Mouse (Mus musculus): Measurements from ENCODE around the gene Slc7a11. TPM values are rescaled to one million over a fixed set of nuclear protein-coding genes. Genes with fewer than 3 reads are reported as not detected.

Gene Slc7a11
- polyA plus RNA-seq, 1 experiment: 7.2 TPM

DNA sequence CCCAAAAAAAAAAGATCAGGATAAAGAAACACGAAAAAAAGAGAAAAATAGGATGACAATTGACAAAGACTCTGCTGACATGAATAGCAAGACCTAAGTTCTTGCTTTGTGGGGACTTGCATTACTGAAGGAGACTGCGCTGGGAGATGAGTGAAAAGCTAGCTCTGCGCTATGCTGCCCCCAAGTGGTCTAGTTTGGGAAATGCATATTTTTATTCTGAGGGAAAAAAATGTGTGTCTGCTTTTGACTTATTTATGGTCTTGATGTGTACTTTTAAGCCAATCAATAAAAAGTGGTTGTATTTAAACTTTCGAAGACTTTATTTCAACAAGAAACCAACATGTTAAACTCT is 142.5 kb downstream of the Slc7a11 start:
- no peak overlapping the region for H3ac ChIP-seq (ENCODE audit: control insufficient read depth, insufficient read length)
- no peaks in the 10 kb centered on the region for H3K27me3 ChIP-seq (ENCODE audit: control insufficient read depth, insufficient read depth, insufficient read length)
- no peaks in the 10 kb centered on the region for H3K79me2 ChIP-seq (ENCODE audit: control insufficient read depth, insufficient read depth)
- H3K4me3 ChIP-seq: no peak overlapping the region
- H3K36me3 ChIP-seq (ENCODE audit: control insufficient read depth, insufficient read depth): no peaks in the 10 kb centered on the region
- no peak for TF ChIP-seq MYOG (IDR thresholded peaks at IDR 0.05; ENCODE audit: control insufficient read depth in 1 of 3, insufficient read depth in 1 of 3, insufficient read length in 2 of 3, low read depth in 2 of 3)
- no peak for TF ChIP-seq MYOD1 (IDR thresholded peaks at IDR 0.05; ENCODE audit: control insufficient read depth in 1 of 3, insufficient read length in 2 of 3, low read depth in 2 of 3)
- no peak for TF ChIP-seq CEBPB (IDR thresholded peaks at IDR 0.05; ENCODE audit: insufficient read depth, poor library complexity, severe bottlenecking)
- no peak for TF ChIP-seq USF1 (IDR thresholded peaks at IDR 0.05; ENCODE audit: low read depth)
- no peak for TF ChIP-seq POLR2A (IDR thresholded peaks at IDR 0.05; ENCODE audit: insufficient read length, low read depth)
- TF ChIP-seq TCF12 (IDR thresholded peaks at IDR 0.05; ENCODE audit: insufficient read depth, poor library complexity, severe bottlenecking): no peak
- no peak for TF ChIP-seq REST (IDR thresholded peaks at IDR 0.05; ENCODE audit: insufficient read depth, insufficient read length)
- no peak overlapping the region for H3K4me2 ChIP-seq (ENCODE audit: low read depth)

DNA sequence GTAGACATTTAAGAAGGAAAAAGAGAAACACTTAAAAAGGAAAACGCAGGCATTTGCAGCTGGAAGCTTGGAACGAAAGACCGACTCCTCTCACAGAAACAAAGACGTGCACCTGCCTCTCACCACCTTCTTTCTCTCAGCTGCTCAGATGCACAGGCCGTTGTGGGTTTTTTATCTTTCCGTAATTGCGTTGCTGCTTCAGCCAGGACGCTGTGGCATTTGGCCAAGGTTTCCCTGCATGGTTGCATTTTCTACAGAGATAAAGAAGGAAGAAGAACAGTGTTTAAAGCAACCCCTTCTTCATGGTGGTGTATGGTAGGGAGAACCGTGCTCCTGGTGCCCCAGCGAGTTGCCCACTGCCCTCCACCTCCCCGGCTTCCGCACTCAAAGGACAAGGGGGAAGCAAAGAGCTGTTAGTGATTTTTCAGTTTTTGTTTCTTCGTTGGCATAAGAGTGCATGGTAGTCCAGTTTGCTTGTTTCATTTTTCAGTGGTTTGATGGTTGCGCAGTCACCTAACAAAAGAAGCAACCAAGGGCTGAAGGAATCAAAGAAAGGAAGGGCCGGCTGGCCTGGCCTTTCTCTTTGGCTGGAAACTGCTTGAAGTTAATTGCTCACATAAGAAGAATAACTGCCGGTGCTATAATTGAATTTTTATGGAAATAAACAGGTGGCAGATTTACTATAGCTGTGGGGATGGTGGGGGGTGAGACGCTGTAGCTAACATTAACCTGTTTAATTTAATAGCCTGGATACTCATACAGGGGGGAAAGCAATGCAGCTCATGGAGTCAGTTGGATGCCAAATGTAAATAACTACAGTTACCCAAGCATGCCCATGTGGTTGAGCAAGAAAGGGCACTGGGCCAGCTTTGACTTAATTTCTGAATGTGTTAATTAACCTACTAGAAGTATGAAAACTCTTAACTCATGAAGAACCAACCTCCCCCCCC is 143.1 kb downstream of the Slc7a11 start:
- Histone ChIP-seq H3K4me2 (ENCODE audit: low read depth) (no peak overlapping the region), H3K36me3 (ENCODE audit: control insufficient read depth, insufficient read depth) (no peaks in the 10 kb centered on the region), H3K27me3 (ENCODE audit: control insufficient read depth, insufficient read depth, insufficient read length) (no peaks in the 10 kb centered on the region), H3K79me2 (ENCODE audit: control insufficient read depth, insufficient read depth) (no peaks in the 10 kb centered on the region), H3ac (ENCODE audit: control insufficient read depth, insufficient read length) (no peak overlapping the region), H3K4me3 (no peak overlapping the region)
- TF ChIP-seq TCF12 (IDR thresholded peaks at IDR 0.05; ENCODE audit: insufficient read depth, poor library complexity, severe bottlenecking) (no peak), USF1 (IDR thresholded peaks at IDR 0.05; ENCODE audit: low read depth) (no peak), MYOD1 (IDR thresholded peaks at IDR 0.05; ENCODE audit: control insufficient read depth in 1 of 3, insufficient read length in 2 of 3, low read depth in 2 of 3) (no peak), POLR2AphosphoS2 (IDR thresholded peaks at IDR 0.05; ENCODE audit: insufficient read length, low read depth) (no peak), CEBPB (IDR thresholded peaks at IDR 0.05; ENCODE audit: insufficient read depth, poor library complexity, severe bottlenecking) (no peak)

DNA sequence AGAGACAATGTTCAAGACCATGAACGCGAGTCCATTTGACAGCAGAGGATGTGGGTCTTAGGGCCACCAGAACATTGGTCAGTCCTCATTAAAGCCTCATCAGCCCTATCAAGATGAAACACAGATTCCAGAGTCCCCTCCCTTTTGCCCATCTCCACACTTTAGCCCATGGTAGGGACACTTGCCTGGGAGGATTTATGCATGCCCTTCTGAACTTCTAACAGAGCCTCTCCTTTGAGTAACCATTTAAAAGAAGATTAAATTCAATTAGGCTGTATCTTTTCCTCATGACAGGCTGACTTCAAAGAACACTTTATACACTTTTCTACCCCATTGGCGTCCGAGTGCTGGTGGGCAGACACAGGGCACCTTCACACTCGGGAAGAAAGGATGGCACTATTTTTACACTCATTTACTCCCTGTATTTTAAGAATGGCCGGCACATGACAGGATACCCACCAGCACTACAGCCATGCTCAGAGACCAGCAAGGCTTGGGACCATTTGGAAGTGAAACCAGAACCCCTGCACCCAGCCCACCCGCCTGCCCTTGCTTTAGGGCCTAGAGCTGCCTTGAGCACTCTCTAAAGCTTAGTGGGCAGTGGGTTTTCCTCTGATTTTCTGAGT is 144.9 kb downstream of the Slc7a11 start:
- no peaks in the 10 kb centered on the region for H3K79me2 ChIP-seq (ENCODE audit: control insufficient read depth, insufficient read depth)
- no peak for TF ChIP-seq E2F4 (IDR thresholded peaks at IDR 0.05; ENCODE audit: insufficient read depth)
- TF ChIP-seq POLR2A (IDR thresholded peaks at IDR 0.05; ENCODE audit: insufficient read length, low read depth): no peak
- no peak for TF ChIP-seq TCF3 (IDR thresholded peaks at IDR 0.05; ENCODE audit: insufficient read length, low read depth)
- no peak for TF ChIP-seq MAX (IDR thresholded peaks at IDR 0.05; ENCODE audit: low read depth)
- TF ChIP-seq USF1 (IDR thresholded peaks at IDR 0.05; ENCODE audit: low read depth): no peak
- no peak for TF ChIP-seq MYOD1 (IDR thresholded peaks at IDR 0.05; ENCODE audit: control insufficient read depth in 1 of 3, insufficient read length in 2 of 3, low read depth in 2 of 3)
- TF ChIP-seq REST (IDR thresholded peaks at IDR 0.05; ENCODE audit: insufficient read depth, insufficient read length): no peak
- no peak for TF ChIP-seq TCF12 (IDR thresholded peaks at IDR 0.05; ENCODE audit: insufficient read depth, poor library complexity, severe bottlenecking)
- no peak for TF ChIP-seq SRF (IDR thresholded peaks at IDR 0.05; ENCODE audit: control insufficient read depth, insufficient read length, low read depth)
- no peak for TF ChIP-seq CEBPB (IDR thresholded peaks at IDR 0.05; ENCODE audit: insufficient read depth, poor library complexity, severe bottlenecking)
- no peak for TF ChIP-seq MYOG (IDR thresholded peaks at IDR 0.05; ENCODE audit: control insufficient read depth in 1 of 3, insufficient read depth in 1 of 3, insufficient read length in 2 of 3, low read depth in 2 of 3)
- TF ChIP-seq POLR2AphosphoS2 (IDR thresholded peaks at IDR 0.05; ENCODE audit: insufficient read length, low read depth): no peak
- H3ac ChIP-seq (ENCODE audit: control insufficient read depth, insufficient read length): no peak overlapping the region
- no peaks in the 10 kb centered on the region for H3K36me3 ChIP-seq (ENCODE audit: control insufficient read depth, insufficient read depth)
- no peak overlapping the region for H3K4me3 ChIP-seq
- no peak overlapping the region for H3K4me2 ChIP-seq (ENCODE audit: low read depth)
- no peaks in the 10 kb centered on the region for H3K27me3 ChIP-seq (ENCODE audit: control insufficient read depth, insufficient read depth, insufficient read length)

DNA sequence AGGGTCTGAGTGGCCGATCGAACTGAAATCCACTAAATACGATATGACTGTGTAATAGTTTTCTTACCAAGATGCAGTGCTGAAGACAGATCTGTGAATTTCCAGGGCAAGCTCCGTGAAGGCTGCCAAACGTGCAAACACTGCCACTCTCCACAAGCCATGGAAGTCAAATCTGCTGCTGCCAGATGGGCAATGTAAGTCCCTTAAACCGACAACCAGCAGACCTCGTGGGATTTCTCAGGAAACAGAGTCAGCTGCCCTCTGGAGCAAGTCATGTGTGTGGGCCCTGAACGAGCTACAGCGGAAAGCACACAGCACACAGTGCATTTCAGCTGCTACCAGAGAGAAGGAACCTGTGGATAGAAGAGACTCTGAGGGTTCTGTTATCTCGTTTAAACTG is 146.5 kb downstream of the Slc7a11 start:
- no peak overlapping the region for H3K4me2 ChIP-seq (ENCODE audit: low read depth)
- H3K27me3 ChIP-seq (ENCODE audit: control insufficient read depth, insufficient read depth, insufficient read length): no peaks in the 10 kb centered on the region
- no peaks in the 10 kb centered on the region for H3K36me3 ChIP-seq (ENCODE audit: control insufficient read depth, insufficient read depth)
- H3ac ChIP-seq (ENCODE audit: control insufficient read depth, insufficient read length): no peak overlapping the region
- TF ChIP-seq SRF (IDR thresholded peaks at IDR 0.05; ENCODE audit: control insufficient read depth, insufficient read length, low read depth) (no peak), MYOG (IDR thresholded peaks at IDR 0.05; ENCODE audit: control insufficient read depth in 1 of 3, insufficient read depth in 1 of 3, insufficient read length in 2 of 3, low read depth in 2 of 3) (no peak), MAX (IDR thresholded peaks at IDR 0.05; ENCODE audit: low read depth) (no peak), TCF3 (IDR thresholded peaks at IDR 0.05; ENCODE audit: insufficient read length, low read depth) (no peak), USF1 (IDR thresholded peaks at IDR 0.05; ENCODE audit: low read depth) (no peak), POLR2A (IDR thresholded peaks at IDR 0.05; ENCODE audit: insufficient read length, low read depth) (no peak), POLR2AphosphoS2 (IDR thresholded peaks at IDR 0.05; ENCODE audit: insufficient read length, low read depth) (no peak), MYOD1 (IDR thresholded peaks at IDR 0.05; ENCODE audit: control insufficient read depth in 1 of 3, insufficient read length in 2 of 3, low read depth in 2 of 3) (no peak), REST (IDR thresholded peaks at IDR 0.05; ENCODE audit: insufficient read depth, insufficient read length) (no peak), TCF12 (IDR thresholded peaks at IDR 0.05; ENCODE audit: insufficient read depth, poor library complexity, severe bottlenecking) (no peak), E2F4 (IDR thresholded peaks at IDR 0.05; ENCODE audit: insufficient read depth) (no peak), CEBPB (IDR thresholded peaks at IDR 0.05; ENCODE audit: insufficient read depth, poor library complexity, severe bottlenecking) (no peak)
- no peak overlapping the region for H3K4me3 ChIP-seq
- H3K79me2 ChIP-seq (ENCODE audit: control insufficient read depth, insufficient read depth): no peaks in the 10 kb centered on the region
